Mouse (Mus musculus) right cerebral cortex, postnatal 4 days (tissue): Measurements from ENCODE around the gene Rnf10.

Experiments used
- DNase-seq: peaks from one replicate; pipeline ENCODE4 v3.0.0-alpha.2; 2022

Gene Rnf10

GRCm38 (mm10) chr5:115193226-115193625, 79.5 kb downstream of the Rnf10 start:
- peak; percentile 59 for DNase-seq

GRCm38 (mm10) chr5:115192828-115193195, 79.9 kb downstream of the Rnf10 start:
- no peak for DNase-seq

GRCm38 (mm10) chr5:115191880-115192827, 80.5 kb downstream of the Rnf10 start:
- peak; percentile 44 for DNase-seq
